Mouse (Mus musculus) gastrocnemius, postnatal 4 days (tissue): ENCODE data around the gene Pacrg. TPM values are rescaled to one million over a fixed set of nuclear protein-coding genes. Genes with fewer than 3 reads are reported as not detected.
A peak's percentile ranks its signal among the peaks of the same experiment; 100 is the strongest.

Source experiments
- DNase-seq, 2 experiments: peaks; one replicate each; pipeline ENCODE4 v3.0.0; 2021 to 2022; ENCODE audit warnings: low spot score in 2 of 2, mixed read lengths in 2 of 2
- total RNA-seq, 2 experiments: library from RNA; stranded (reverse); gene quantifications; 2 replicates each; pipeline ENCODE4 v1.2.3; 2021

Gene Pacrg
- total RNA-seq, 2 experiments from 2014 or later: 2.9 to 3.2 TPM

DNA sequence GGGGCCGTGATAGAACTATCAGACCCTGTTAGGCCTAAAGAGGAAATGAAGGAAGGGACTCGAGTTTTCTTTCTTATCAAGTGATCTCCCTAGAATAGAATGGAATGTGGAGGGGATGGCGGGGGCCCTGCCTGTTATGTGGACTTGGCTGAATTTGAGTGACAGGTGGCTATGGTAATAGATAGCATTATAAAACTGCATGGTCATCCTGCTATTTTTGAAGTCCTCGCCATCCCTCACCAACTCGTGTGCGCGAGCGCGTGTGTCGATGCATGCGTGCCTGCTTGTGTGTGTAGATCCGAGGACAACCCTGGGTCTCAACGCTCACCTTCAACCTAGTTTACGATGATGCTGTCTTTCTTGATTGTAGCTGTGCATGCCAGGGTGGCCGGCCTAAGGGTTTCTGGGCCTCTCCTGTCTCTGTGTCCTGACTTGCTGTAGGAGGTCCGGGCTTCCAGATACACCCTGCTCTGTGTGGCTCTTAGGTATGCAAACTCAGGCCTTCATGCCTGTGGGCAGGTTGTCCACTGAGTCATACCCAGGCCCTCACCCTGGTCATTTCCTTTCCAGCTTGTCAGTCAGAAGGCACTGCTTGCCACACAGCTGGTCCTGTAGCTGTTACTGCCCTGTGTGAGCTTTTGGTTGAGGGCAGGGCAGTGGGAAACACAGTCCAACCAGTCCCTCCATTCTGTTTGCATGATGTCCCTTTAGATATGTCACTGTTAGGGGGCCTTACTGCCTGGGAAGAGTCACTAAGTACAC is 287.6 kb downstream of the Pacrg start:
- no peak for DNase-seq

DNA sequence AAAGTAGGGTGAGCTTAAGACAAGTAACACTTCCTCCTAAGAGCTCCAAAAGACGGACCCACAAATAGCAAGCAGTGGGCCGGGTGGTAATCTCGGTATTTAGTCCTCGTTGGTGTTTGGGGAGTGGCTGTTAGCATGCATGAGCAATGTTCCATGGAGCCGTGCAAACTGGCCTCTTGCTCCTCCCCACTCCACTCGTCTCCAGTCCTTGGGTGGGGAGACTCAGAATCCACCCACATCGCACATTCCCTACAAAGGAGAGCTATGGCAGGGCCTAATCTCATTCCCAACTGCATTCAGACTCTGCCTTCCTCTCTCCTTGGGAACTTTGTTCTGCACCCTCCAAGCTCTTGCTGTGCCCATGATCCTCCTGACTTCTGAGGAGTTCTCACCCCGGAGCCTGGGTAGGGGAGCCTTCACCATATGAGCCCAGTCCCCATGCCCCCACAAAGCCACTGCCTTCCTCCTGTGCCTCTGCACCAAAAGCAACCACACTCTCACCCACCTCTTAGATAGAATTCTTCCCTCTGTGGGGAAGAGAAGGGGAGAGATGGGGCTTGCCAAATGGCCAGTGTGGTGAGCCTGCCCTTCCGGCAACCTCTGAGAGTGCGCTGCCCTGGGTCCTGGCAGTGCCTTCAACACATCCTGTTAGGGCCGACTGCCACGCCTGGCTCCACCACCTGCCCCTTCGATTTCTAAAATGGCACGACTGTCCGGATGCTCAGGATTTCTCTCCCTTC is 289.2 kb downstream of the Pacrg start:
- no peak for DNase-seq

DNA sequence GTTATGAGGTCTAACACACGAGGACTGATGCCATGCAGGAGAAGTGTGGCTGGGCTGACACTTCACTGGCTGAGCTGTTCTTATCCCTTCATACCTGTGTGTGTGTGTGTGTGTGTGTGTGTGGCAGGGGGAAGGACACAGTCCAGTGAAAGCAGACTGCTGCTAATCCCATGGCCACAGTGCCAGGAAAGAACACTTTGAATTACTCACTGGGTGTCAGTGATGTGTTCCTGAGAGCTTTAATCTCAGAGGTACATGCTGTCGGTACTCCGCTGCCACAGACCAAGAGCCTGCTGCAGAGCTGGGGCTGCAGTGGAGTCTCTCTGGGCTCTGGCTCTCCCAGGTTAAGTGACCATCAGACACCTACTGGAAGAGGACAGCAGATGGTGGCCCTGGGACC is 290.3 kb downstream of the Pacrg start:
- DNase-seq: no peak

DNA sequence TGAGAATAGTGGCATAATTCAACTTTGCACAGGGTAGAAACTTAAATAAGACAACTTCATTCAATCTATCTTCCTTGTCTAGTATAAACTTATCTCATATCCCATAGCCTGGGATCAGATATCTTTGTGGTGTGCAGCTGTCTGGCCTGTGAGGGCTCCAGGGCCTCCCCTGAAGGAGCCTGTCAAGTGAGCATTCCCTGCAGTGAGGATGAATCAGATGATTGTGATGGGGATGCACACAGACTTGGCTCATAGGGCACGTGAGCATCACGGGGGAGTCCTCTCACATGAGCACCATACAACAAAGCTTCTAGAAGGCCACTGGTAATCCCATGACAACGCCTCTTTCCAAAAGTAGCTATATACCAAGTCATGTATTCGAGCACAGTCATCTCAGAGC is 291.1 kb downstream of the Pacrg start:
- no peak for DNase-seq

GRCm38 (mm10) chr17:10540772-10541171 is 299.3 kb downstream of the Pacrg start:
- no peak for DNase-seq

- no peak for DNase-seq
Observed at GRCm38 (mm10) chr17:10534206-10534605, 305.9 kb downstream of the Pacrg start.

DNA sequence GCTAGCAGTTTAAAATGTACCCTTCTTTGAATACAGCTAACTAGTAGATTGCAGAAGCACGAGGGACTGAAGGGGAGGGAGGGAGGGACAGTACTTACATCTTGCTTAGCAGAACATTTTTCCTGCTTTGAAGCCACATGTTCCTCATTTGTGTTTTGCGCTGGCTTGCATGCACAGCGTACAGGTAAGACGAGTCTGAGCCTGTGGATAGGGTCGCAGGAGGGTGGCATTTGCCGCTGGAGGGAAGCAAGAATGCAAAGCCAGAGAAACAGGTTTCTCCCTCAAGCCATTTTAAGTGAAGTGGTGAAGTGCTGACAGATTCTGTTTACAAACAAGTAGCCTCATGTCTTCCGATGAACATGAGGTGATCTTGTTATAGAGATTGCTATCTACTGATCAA is 306.6 kb downstream of the Pacrg start:
- DNase-seq: no peak

DNA sequence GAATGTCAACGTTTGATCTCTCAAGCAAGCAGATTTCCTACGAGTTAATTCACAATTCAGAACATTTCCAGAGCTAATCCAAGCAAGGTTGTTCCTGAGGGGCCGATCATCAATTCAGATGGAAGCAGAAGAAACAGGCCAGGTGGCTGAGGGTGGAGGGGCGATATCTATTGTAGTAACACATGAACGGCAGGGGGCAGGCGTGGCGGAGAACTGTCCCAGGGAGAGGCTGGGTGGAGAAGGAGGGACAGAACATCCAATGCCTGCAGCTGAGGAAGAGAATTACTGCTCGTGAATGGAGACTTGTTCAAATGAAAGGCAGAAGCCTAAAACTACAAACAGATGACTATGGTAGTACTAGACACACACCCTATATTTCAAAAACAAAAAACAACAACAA is 309.1 kb downstream of the Pacrg start:
- peak in 1 of 2 experiments; percentile 34 for DNase-seq

DNA sequence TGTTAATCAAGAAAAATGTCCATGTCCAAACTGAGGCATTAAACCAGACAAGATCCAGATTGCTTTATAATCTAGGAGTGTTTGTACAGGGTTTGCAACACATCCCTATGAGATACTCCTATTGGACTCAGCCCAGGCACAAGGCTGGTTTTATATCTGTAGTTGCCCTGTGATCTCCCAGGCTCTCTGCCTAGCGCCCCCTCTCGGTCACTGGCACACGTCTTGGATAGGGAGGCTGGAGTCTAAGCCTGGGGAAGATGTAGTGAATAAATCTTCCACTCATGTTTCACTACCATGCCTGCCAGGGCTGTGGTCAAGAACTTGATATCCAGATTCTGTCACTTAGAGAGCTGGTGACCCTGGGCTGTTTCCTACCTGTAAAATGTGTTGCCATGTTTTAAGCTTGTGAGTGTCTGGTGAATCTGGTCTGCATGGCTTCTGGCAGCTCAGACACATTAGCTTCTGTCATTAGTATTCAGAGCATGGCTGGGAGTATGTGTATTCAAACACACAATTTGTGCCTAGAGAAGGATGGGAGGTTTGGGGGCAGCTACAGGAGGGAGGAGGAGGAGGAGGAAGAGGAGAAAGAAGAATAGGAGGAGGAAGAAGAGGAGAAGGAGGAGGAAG is 310.7 kb downstream of the Pacrg start:
- no peak for DNase-seq

GRCm38 (mm10) chr17:10521282-10521681 is 318.8 kb downstream of the Pacrg start:
- no peak for DNase-seq

GRCm38 (mm10) chr17:10519506-10520155 is 320.5 kb downstream of the Pacrg start:
- DNase-seq: no peak

GRCm38 (mm10) chr17:10514812-10515211 is 325.3 kb downstream of the Pacrg start:
- no peak for DNase-seq

DNA sequence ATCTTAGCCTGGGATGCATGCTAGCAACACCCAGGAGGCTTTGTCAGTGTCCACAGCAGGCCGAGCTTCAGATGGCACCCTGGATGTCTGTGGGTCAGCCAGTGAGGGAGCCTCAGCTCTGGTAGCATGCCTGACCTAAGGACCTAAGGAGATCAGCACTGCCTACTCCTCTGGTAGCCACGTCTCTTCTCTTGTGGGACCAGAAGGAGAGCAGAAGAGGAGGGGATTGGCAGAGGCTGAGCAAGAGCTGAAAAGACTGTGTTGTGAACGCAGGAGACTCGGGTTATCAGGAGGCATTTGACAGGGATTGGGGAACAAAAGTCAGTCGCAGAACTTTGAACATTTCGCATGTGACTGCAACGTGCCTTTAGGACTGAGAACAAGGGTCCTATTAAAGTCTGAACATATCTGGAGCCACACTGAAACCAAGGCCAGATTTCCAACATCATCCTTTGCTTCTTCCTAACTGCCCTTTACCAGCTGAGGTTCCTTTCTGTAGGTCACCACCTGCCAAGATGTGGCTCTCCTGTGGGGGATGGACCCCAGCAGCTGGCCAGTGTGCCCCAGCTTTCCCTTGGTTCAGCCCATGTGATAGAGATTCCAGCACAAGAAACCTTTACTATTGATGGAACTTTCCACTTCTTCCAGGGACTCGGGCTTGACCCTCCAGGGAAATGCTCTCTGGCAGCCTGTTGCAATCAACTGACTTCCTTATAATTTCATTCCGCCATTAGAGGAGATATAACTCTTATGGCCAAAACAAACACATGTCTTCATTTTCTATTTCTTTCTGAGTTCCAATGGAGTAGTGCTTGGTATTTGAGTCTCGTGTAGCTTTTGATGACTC is 329.0 kb downstream of the Pacrg start:
- no peak for DNase-seq

- DNase-seq: no peak
Observed at GRCm38 (mm10) chr17:10510467-10510866, 329.6 kb downstream of the Pacrg start.

DNA sequence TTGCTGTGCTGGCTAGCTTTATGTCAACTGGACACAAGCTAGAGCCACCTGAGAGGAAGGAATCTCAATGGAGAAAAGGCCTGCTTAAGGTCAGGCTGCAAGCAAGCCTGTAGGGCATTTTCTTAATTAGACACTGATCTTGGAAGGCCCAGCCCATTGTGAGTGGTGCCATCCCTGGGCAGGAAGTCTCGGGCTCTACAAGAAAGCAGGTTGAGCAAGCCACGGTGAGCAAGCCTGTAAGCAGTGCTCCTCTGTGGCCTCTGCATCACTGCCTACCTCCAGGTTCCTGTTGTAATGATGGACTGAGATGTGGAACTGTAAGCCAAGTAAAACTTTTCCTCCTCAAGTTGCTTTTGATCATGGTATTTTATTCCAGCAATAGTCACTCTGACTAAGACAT is 332.0 kb downstream of the Pacrg start:
- no peak for DNase-seq

DNA sequence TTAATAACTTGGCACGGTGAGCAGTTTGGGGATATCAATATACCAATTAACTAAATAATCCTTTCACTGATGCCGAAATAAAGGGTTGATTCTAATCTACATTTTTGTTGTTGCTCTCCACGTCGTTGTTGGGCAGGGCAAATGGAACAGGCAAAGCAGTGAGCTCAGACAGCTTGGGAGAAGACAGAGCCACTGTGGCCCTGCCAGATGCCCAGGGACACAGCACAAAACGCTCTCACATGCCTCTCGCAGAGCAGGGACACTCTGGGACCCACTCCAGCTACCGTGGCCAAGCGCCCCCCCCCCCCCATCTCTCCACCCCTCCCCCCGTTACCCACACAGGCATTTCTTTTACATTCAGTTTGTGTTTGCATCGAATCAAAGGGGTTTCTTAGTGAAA is 332.6 kb downstream of the Pacrg start:
- DNase-seq: no peak

GRCm38 (mm10) chr17:10506896-10507295 is 333.2 kb downstream of the Pacrg start:
- no peak for DNase-seq

- DNase-seq: no peak
Observed at GRCm38 (mm10) chr17:10501439-10501838, 338.7 kb downstream of the Pacrg start.

DNA sequence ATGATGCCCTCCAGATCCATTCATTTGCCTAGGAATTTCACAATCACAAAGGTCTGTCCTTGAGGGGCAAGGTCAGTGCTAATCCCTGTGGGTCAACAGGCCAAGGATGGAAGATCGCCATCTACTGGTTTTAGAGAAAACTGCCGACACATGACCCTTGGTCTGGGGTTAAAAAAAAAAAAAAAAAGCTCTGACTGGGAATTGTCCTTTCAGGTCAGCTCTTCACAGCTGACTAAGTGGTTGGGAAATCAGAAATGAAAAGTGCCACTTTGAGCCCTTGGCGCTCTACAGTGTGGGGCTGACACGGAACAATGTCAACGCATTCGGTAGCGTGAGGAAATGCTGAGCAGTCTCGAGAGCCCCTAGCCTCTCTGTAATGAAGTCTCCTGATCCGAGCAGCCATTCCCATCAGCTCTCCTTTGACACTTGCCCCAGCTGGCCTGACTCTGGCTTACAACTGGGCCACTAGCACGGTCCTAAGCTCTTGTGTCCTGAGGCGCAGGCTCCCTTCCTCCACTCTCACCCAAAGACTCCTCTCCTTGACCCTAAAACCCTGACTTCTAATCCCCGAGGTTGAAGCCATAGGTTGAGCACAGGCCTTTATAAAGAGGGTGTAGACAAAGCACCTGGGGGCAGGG is 339.2 kb downstream of the Pacrg start:
- DNase-seq: no peak

DNA sequence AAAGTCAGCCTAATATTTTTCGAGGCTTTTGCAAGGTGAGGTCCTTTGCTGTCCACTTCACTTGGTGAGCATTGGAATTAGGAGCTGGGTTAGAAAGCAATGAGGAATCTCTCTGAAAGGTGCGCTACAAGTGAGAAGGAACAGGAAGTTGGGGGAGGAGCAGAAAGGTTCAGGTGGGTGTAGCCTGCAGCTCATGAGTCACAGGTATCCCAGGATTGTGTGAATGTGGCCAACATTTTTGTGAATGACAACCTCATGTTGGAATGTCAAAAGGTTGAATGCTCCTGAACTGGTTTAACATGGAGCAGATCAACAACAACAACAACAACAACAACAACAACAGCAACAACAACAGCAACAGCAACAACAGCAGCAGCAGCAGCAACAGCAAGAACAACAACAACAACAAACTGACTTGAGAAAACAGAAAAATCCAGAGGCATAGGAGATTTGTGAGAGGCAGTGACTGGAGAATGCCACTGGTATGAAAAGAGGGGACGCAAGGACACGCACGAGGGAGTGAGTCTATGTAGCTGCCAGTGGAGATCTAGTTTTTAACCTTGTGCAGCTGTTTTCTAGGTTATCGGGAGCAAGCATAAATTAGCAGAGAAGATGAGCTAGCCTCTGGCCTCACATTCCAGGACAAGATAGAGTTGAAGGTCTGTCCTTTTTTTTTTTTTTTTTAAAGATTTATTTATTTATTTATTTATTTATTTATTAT is 341.0 kb downstream of the Pacrg start:
- DNase-seq: no peak
